Mouse (Mus musculus) stomach, postnatal 0 days (tissue): ENCODE results near the gene Neurod1.

ENCODE experiments used
- CTCF ChIP-seq: IDR thresholded peaks from 2 replicates; pipeline ENCODE4 v1.5.1; 2016; ENCODE audit warnings: antibody characterized with exemption, low read depth, mild to moderate bottlenecking, moderate library complexity
- EP300 ChIP-seq: optimal IDR thresholded peaks from 2 replicates; pipeline ENCODE3; 2016; ENCODE audit warnings: antibody characterized with exemption

- TF ChIP-seq CTCF, result no peak
- no peak for TF ChIP-seq EP300
Measured at GRCm38 (mm10) chr2:79460107-79460506, 3.6 kb upstream of the Neurod1 start.
